Mouse (Mus musculus): ENCODE data around the gene Trim38. TPM values are rescaled to one million over a fixed set of nuclear protein-coding genes. Genes with fewer than 3 reads are reported as not detected.
A peak's percentile ranks its signal among the peaks of the same experiment; 100 is the strongest.

The Trim38 gene
- polyA plus RNA-seq, 1 experiment from 2014 or later, result not detected

DNA sequence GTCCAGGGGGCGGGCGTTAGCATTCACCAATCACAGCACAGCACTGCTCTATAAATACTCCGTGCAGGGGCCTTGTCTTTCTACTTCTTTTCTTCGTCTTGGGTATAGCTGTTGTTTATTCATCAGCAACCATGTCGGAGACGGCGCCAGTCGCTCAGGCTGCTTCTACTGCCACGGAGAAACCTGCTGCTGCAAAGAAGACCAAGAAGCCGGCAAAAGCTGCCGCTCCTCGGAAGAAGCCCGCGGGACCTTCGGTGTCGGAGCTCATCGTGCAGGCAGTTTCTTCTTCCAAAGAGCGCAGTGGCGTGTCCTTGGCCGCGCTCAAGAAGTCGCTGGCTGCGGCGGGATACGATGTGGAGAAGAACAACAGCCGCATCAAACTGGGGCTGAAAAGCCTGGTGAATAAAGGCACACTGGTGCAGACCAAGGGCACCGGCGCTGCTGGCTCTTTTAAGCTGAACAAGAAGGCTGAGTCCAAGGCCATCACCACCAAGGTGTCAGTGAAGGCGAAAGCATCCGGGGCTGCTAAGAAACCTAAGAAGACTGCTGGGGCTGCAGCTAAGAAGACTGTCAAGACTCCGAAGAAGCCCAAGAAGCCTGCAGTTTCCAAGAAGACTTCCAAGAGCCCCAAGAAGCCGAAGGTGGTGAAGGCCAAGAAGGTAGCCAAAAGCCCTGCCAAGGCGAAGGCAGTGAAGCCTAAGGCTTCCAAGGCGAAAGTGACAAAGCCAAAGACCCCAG lies 6.0 kb upstream of the Trim38 start, which contains the start of gene Hist1h1a:
Hist1h1a (plus strand) TSS at position 81 of the 738 bp plus-strand sequence.
- peak; percentile 34 for ATAC-seq (ENCODE audit: insufficient read depth)
- H3K27me3 ChIP-seq, result no peaks in the 10 kb centered on the region
- H3K27ac ChIP-seq (replicated peaks), result peak within 1 kb of the TSS; percentile 99
- peak within 1 kb of the TSS; percentile 61 for H3K4me3 ChIP-seq (replicated peaks)
- H3K4me1 ChIP-seq (replicated peaks), result peaks cover 50% of the 10 kb centered on the region
- peak within 1 kb of the TSS; percentile 74 for H3K9ac ChIP-seq
- peak within 1 kb of the TSS; percentile 87 for H3K4me2 ChIP-seq
- WGBS (ENCODE audit: insufficient replicate concordance), result 2% methylated on average over 34 of the region's 34 CpGs
- H3K36me3 ChIP-seq (replicated peaks), result no peaks in the 10 kb centered on the region
- no peaks in the 10 kb centered on the region for H3K9me3 ChIP-seq (replicated peaks)

DNA sequence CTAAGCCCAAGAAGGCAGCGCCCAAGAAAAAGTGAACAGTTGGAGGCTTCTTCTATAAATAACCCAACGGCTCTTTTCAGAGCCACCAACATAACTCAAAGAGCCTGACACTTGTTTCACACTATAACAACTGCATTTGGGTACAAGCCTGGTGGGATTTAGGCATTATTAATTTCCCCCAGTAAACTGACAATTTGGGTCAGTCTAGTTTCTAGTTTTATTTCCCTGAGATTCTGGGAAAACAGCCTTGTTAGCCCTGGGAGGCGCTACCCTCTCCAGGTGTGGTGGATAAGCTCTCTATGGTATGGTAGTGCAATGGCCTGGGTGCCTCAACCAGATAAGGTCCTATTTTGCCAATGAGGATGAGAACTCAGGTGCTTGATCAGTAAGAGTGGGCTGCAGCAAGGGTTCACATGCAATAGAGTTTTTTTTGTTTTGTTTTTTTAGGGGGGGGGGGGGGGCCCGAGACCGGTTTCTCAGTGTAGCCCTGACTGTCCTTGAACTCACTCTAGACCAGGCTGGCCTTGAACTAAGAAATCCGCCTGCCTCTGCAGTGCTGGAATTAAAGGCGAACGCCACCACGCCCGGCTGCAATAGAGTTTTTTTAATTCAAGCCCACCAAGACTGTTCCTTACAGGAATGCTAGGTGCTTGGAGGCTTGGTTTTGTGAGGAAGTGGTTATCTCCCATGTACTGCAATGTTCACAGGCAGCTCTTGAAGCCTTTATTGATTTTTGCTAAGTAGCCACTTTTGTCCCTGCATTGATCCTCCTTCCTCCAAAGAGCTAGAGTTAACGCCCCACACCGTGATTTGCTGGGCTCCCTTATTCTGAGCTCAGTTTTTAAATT lies 5.2 kb upstream of the Trim38 start:
- peak overlapping the region; percentile 61 for H3K4me3 ChIP-seq (replicated peaks)
- H3K36me3 ChIP-seq (replicated peaks), result no peaks in the 10 kb centered on the region
- H3K9ac ChIP-seq, result peak overlapping the region; percentile 74
- H3K9me3 ChIP-seq (replicated peaks), result no peaks in the 10 kb centered on the region
- H3K4me1 ChIP-seq (replicated peaks), result peaks cover 42% of the 10 kb centered on the region
- H3K4me2 ChIP-seq, result peak overlapping the region; percentile 87
- WGBS (ENCODE audit: insufficient replicate concordance), result 22% methylated on average over 12 of the region's 12 CpGs
- ATAC-seq (ENCODE audit: insufficient read depth), result no peak
- H3K27ac ChIP-seq (replicated peaks), result peak overlapping the region; percentile 99
- H3K27me3 ChIP-seq, result no peaks in the 10 kb centered on the region

DNA sequence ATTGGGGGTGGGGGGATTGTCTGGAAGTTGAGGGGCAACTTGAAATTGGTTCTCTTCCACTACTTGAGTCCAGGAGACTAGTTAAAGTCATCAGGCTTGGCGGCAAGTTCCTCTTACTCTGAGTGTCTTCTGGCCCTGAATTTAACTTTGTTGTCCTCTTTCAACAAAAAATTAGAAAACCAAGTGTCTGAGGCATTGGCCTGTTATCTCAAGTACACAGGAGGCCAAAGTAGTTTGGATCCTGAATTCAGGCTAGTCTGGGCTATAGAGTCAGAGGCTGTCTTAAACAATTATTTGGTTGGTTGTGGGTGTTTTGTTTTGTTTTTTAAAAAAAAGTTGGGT lies 4.6 kb upstream of the Trim38 start:
- Histone ChIP-seq H3K4me2 (peak overlapping the region; percentile 87), H3K4me3 (replicated peaks) (peak overlapping the region; percentile 61), H3K4me1 (replicated peaks) (peaks cover 38% of the 10 kb centered on the region), H3K36me3 (replicated peaks) (no peaks in the 10 kb centered on the region), H3K9ac (peak overlapping the region; percentile 74), H3K27me3 (no peaks in the 10 kb centered on the region), H3K9me3 (replicated peaks) (no peaks in the 10 kb centered on the region), H3K27ac (replicated peaks) (peak overlapping the region; percentile 99)
- no peak for ATAC-seq (ENCODE audit: insufficient read depth)
- 12% methylated on average over 1 of the region's 1 CpGs for WGBS (ENCODE audit: insufficient replicate concordance)

DNA sequence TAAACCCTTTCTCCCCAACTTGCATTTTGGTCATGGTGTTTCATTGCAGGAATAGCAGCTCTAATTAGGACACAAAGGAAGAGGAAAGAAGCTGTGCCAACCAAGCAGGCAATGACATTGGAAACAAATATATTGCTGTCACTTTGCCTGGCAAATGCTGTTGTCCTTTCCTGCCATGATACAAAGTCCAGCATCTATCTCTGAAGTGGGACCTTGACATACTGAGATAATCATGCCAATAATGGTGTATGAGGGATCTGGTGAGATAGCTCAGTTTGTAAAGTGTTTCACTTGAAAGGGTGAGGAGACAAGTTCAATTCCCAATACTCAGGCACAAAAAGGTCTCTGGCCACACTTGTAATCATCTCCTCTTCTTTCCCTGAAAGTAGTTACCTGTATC lies 2.9 kb upstream of the Trim38 start:
- Histone ChIP-seq H3K27ac (replicated peaks) (no peak overlapping the region), H3K4me1 (replicated peaks) (peaks cover 32% of the 10 kb centered on the region), H3K27me3 (no peaks in the 10 kb centered on the region), H3K36me3 (replicated peaks) (no peaks in the 10 kb centered on the region), H3K9ac (no peak overlapping the region), H3K4me3 (replicated peaks) (no peak overlapping the region), H3K9me3 (replicated peaks) (no peaks in the 10 kb centered on the region), H3K4me2 (no peak overlapping the region)
- no peak for ATAC-seq (ENCODE audit: insufficient read depth)

DNA sequence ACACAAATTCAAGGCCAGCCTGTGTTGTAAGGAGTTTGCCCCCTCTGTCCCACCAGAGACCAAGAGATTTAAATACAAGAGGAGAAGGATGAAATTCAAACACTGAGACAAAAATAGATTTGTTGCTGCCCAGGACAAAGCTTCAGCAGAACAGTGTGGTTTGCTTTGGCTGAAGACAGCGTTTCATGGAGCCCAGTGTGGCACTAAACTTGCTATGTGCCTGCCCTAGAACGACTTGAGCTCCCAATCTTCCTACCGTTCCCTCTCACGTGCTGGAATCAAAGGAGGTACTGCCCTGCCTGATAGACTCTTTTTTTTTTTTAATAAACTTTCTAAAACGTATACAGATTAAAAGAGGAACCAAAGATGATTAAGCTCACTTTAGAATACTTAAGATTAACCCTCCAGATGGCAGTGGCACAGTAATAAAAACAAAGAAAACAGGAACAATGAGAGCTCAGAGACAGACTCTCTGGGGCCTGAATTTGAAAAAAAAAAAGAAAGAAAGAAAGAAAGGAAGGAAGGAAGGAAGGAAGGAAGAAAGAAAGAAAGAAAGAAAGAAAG lies 797 bp upstream of the Trim38 start:
- WGBS (ENCODE audit: insufficient replicate concordance), result 29% methylated on average over 5 of the region's 5 CpGs
- no peak overlapping the region for H3K27ac ChIP-seq (replicated peaks)
- no peak overlapping the region for H3K4me3 ChIP-seq (replicated peaks)

DNA sequence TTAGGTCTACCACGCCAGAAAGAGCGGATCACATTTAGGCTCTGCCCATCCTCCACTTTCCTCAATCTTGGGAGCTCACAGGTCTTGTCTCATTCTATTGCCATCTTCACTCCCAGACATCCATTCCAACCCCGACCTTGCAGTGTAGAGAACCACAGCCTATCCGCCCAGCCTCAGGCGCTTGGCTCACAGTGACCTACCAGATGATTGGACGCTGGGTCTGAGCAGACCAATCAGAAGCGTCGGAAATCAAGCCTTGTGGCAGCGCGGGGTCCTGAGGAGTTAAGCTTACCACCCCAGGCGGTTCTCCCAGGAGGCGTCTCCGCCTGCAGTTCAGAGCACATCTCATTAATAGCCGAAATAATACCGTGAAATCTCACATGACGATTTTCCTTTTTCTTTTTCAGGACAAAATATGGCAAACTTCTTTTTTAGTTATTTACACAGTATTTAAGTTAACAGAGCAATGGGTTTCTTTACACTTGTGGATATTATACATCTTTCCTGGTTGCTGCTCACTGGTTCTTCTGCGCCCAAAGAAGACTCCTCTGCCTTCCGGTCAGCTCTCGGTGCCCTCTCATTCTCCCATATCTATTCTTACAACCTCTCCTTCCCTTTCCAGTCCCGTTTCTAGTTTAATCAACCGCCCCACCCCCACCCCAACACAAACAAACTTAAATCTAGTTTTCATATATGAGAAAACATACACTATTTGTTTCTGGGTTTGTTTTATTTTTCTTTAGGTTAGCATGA lies 3.0 kb downstream of the Trim38 start:
- H3K4me1 ChIP-seq (replicated peaks), result peaks cover 37% of the 10 kb centered on the region
- ATAC-seq (ENCODE audit: insufficient read depth), result peak; percentile 93
- H3K27me3 ChIP-seq, result no peaks in the 10 kb centered on the region
- no peaks in the 10 kb centered on the region for H3K36me3 ChIP-seq (replicated peaks)
- H3K27ac ChIP-seq (replicated peaks), result peak overlapping the region; percentile 48
- peak overlapping the region; percentile 42; the same call in 1 of the 2 replicates for H3K9ac ChIP-seq
- H3K9me3 ChIP-seq (replicated peaks), result no peaks in the 10 kb centered on the region
- H3K4me3 ChIP-seq (replicated peaks), result peak overlapping the region; percentile 41
- 17% methylated on average over 21 of the region's 21 CpGs for WGBS (ENCODE audit: insufficient replicate concordance)
- H3K4me2 ChIP-seq, result peak overlapping the region; percentile 64

More for the DNA sequence above, 797 bp upstream of the Trim38 start:
- no peak overlapping the region for H3K4me2 ChIP-seq
- no peak for ATAC-seq (ENCODE audit: insufficient read depth)
- no peaks in the 10 kb centered on the region for H3K9me3 ChIP-seq (replicated peaks)
- H3K4me1 ChIP-seq (replicated peaks), result peaks cover 39% of the 10 kb centered on the region
- H3K36me3 ChIP-seq (replicated peaks), result no peaks in the 10 kb centered on the region
- H3K9ac ChIP-seq, result no peak overlapping the region
- H3K27me3 ChIP-seq, result no peaks in the 10 kb centered on the region

DNA sequence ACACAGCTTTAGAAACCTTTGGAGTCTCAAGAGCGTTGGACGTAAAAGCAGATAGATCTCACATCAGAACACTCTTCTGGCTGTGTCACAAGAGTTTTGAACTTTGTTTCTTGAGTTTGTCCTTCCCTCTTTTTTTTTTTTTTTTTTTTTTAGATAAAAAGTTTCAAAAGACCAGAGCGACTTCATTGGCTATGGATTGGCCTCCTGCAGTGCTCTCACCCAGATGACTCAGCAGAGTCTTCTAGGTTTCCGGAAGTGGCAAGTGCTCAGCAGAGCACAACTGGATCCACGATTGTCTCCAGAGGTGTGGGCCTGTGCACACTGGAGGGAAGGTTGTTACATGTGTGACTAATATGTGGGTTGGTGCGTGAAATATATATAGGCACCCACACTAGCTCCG lies 8.6 kb downstream of the Trim38 start:
- H3K4me1 ChIP-seq (replicated peaks), result peaks cover 30% of the 10 kb centered on the region
- no peaks in the 10 kb centered on the region for H3K36me3 ChIP-seq (replicated peaks)
- no peak overlapping the region for H3K4me3 ChIP-seq (replicated peaks)
- no peak overlapping the region for H3K9ac ChIP-seq
- 0 out of 2 replicates have a peak, but pooled peaks have one; percentile 34 for ATAC-seq (ENCODE audit: insufficient read depth)
- H3K4me2 ChIP-seq, result no peak overlapping the region
- H3K27me3 ChIP-seq, result no peaks in the 10 kb centered on the region
- 73% methylated on average over 7 of the region's 7 CpGs for WGBS (ENCODE audit: insufficient replicate concordance)
- H3K27ac ChIP-seq (replicated peaks), result no peak overlapping the region
- H3K9me3 ChIP-seq (replicated peaks), result no peaks in the 10 kb centered on the region

DNA sequence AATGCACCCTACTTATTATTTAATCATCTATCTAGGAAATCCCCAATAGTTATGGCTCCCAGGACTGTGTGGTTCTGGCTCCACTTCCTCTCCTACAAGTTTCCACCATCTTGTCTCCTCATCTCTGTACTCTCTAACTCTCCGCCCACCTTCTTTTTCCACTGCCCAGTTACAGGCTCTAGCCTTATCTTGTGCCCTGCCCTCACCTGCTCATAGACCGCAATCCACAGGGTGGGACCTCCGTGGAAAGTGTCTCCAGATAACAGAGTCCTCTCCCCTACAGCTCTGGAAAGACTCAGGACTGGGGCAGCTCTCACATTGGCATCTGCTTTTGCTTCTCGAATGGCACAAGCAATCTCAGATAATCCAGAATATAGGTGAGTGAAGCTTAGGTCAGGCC lies 9.3 kb downstream of the Trim38 start:
- peaks cover 24% of the 10 kb centered on the region for H3K4me1 ChIP-seq (replicated peaks)
- no peak overlapping the region for H3K27ac ChIP-seq (replicated peaks)
- no peak overlapping the region for H3K4me3 ChIP-seq (replicated peaks)
- no peaks in the 10 kb centered on the region for H3K36me3 ChIP-seq (replicated peaks)
- WGBS (ENCODE audit: insufficient replicate concordance), result 44% methylated on average over 4 of the region's 4 CpGs
- ATAC-seq (ENCODE audit: insufficient read depth), result no peak
- no peak overlapping the region for H3K9ac ChIP-seq
- H3K27me3 ChIP-seq, result no peaks in the 10 kb centered on the region
- no peak overlapping the region for H3K4me2 ChIP-seq
- H3K9me3 ChIP-seq (replicated peaks), result no peaks in the 10 kb centered on the region

DNA sequence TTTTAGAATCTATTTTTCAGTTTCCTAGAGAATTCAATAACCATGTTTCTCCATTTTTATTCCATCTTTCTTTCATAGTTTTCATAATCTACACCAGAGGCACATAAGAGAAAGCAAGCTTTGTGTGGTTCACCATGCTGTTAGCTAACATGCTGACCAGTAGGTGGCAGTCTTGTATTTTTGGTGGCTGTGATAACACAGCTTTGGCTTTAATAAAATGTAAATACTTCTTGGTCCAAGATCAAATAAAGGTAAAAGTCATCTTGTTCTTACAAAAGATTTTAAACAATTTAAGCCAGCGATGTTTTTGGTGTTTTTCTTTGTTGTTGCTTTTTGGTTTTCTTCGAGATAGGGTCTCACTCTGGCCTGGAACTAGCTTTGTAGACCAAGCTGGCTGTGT lies 22.8 kb downstream of the Trim38 start:
- no peak for ATAC-seq (ENCODE audit: insufficient read depth)
- 37% methylated on average over 2 of the region's 2 CpGs for WGBS (ENCODE audit: insufficient replicate concordance)
- H3K27me3 ChIP-seq, result no peaks in the 10 kb centered on the region

DNA sequence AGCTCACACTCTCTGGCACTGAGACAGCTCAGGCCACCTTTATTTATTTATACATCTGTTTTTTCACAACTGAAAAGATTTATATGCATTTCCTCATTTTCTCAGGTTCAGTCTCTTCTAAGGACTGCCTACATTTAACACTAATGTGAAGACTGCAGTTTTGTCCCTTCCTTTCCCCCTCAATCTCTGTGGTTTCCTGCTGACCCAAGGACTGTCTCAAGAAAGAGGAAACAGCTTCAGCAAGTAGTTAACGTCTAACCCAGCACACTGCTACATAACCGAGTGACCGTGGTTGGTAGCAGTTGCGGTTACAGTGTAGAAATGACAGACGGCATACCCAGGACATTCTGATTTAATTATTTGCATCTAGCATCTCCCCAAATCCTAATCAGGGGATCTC lies 29.7 kb downstream of the Trim38 start:
- H3K9me3 ChIP-seq (replicated peaks), result no peaks in the 10 kb centered on the region
- no peak overlapping the region for H3K4me3 ChIP-seq (replicated peaks)
- H3K27me3 ChIP-seq, result no peaks in the 10 kb centered on the region
- no peak overlapping the region for H3K9ac ChIP-seq
- H3K4me1 ChIP-seq (replicated peaks), result 0 out of 2 replicates have a peak, but pooled peaks cover 4% of the 10 kb centered on the region
- WGBS (ENCODE audit: insufficient replicate concordance), result 11% methylated on average over 5 of the region's 5 CpGs
- H3K27ac ChIP-seq (replicated peaks), result no peak overlapping the region
- no peak overlapping the region for H3K4me2 ChIP-seq
- H3K36me3 ChIP-seq (replicated peaks), result no peaks in the 10 kb centered on the region
- ATAC-seq (ENCODE audit: insufficient read depth), result no peak

More for the DNA sequence above, 22.8 kb downstream of the Trim38 start:
- H3K4me1 ChIP-seq (replicated peaks), result no peaks in the 10 kb centered on the region
- no peak overlapping the region for H3K4me2 ChIP-seq
- H3K4me3 ChIP-seq (replicated peaks), result no peak overlapping the region
- no peak overlapping the region for H3K27ac ChIP-seq (replicated peaks)
- no peaks in the 10 kb centered on the region for H3K9me3 ChIP-seq (replicated peaks)
- no peaks in the 10 kb centered on the region for H3K36me3 ChIP-seq (replicated peaks)
- no peak overlapping the region for H3K9ac ChIP-seq
